10 mouse cellular contexts compared by ENCODE assay signal in the genomic region with DNA sequence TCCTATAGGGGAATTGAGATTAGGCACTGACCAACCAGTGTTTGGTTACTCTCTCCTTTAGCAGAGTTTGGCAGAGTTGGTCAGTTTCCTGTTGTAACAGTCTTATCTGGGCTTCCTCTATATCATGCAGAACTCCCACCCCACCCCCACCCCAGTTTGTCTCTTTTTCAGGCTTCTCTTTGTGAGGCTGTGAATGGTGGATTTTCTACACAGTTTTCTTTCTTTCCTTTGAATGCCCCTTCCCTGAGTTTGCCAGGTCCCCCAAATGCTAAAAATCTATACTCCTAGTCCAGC.
DNase-seq lines count a peak whose midpoint lies in the region; ATAC-seq and TF ChIP-seq lines count a peak whose summit lies in the region.
"Had no signal": no experiment of that assay in that cellular context is flagged by ENCODE, and none has a peak within 500 bp of the region (broad histone marks: within the 10 kb centered on the region; RNA-seq: fewer than 3 reads in every experiment).

No protein-coding gene starts in this region.

- H3K9ac ChIP-seq in heart, embryonic 12.5 days, result no peak overlapping the region
- H3K9ac ChIP-seq in lung, embryonic 14.5 days, result no peak overlapping the region
- no peak overlapping the region for H3K9ac ChIP-seq in embryonic facial prominence, embryonic 13.5 days
- no peak overlapping the region for H3K9ac ChIP-seq in stomach, embryonic 14.5 days (replicated peaks; ENCODE audit: low read depth, low read length)

- ATAC-seq in heart, embryonic 12.5 days (ENCODE audit: insufficient number of reproducible peaks, low FRiP score), result peak; percentile 17; the same call in 1 of the 2 replicates
- peak; percentile 45 for ATAC-seq in lung, embryonic 14.5 days (ENCODE audit: insufficient read depth)
- no peak for ATAC-seq in embryonic facial prominence, embryonic 13.5 days (ENCODE audit: insufficient number of reproducible peaks, insufficient read depth, low FRiP score, low TSS enrichment, low read depth)
- peak; percentile 1; the same call in 1 of the 2 replicates for ATAC-seq in stomach, embryonic 14.5 days (ENCODE audit: insufficient number of reproducible peaks, insufficient read depth, low FRiP score, low read depth)

- no peak for DNase-seq in heart, adult 18-20 months
- DNase-seq in lung, embryonic 14.5 days, result peak; percentile 44
- DNase-seq in lung, postnatal 10 days, result no peak
- no peak for DNase-seq in adipocyte (ENCODE audit: low spot score)
- no peak for DNase-seq in cerebellum, adult 9-10 months
- DNase-seq: cerebellum, postnatal 14 days; spleen, adult 18-20 months had no signal

- H3K4me2 ChIP-seq in heart, embryonic 12.5 days, result 0 out of 2 replicates have a peak overlapping the region, but pooled peaks have one; percentile 18
- H3K4me2 ChIP-seq in lung, embryonic 14.5 days, result peak overlapping the region; percentile 30
- no peak overlapping the region for H3K4me2 ChIP-seq in embryonic facial prominence, embryonic 13.5 days
- H3K4me2 ChIP-seq in stomach, embryonic 14.5 days (replicated peaks; ENCODE audit: low read depth, low read length), result no peak overlapping the region

- peaks cover 28% of the 10 kb centered on the region for H3K4me1 ChIP-seq in heart, embryonic 12.5 days (replicated peaks)
- peaks cover 61% of the 10 kb centered on the region for H3K4me1 ChIP-seq in lung, embryonic 14.5 days (ENCODE audit: insufficient read depth)
- H3K4me1 ChIP-seq in embryonic facial prominence, embryonic 13.5 days, result peaks cover 36% of the 10 kb centered on the region
- H3K4me1 ChIP-seq in stomach, embryonic 14.5 days (ENCODE audit: control insufficient read depth, insufficient read depth, low read length), result peaks cover 50% of the 10 kb centered on the region

- H3K4me3 ChIP-seq in heart, embryonic 12.5 days, result no peak overlapping the region
- H3K4me3 ChIP-seq in lung, embryonic 14.5 days (ENCODE audit: low read depth, low read length), result no peak overlapping the region
- H3K4me3 ChIP-seq in embryonic facial prominence, embryonic 13.5 days, result no peak overlapping the region
- H3K4me3 ChIP-seq in stomach, embryonic 14.5 days (ENCODE audit: low read depth, low read length), result no peak overlapping the region

- H3K36me3 ChIP-seq in heart, embryonic 12.5 days, result no peaks in the 10 kb centered on the region
- no peaks in the 10 kb centered on the region for H3K36me3 ChIP-seq in lung, embryonic 14.5 days (ENCODE audit: insufficient read depth)
- H3K36me3 ChIP-seq in embryonic facial prominence, embryonic 13.5 days, result no peaks in the 10 kb centered on the region
- H3K36me3 ChIP-seq in stomach, embryonic 14.5 days (ENCODE audit: control insufficient read depth, insufficient read depth, low read length), result no peaks in the 10 kb centered on the region

- H3K27ac ChIP-seq in heart, embryonic 12.5 days (ENCODE audit: poor library complexity, severe bottlenecking), result no peak overlapping the region
- H3K27ac ChIP-seq in lung, embryonic 14.5 days (ENCODE audit: low read depth), result peak overlapping the region; percentile 88
- H3K27ac ChIP-seq in embryonic facial prominence, embryonic 13.5 days, result peak overlapping the region; percentile 48
- peak overlapping the region; percentile 85; the same call in 1 of the 2 replicates for H3K27ac ChIP-seq in stomach, embryonic 14.5 days (ENCODE audit: low read length)

- H3K9me3 ChIP-seq in heart, embryonic 12.5 days (replicated peaks), result no peaks in the 10 kb centered on the region
- no peaks in the 10 kb centered on the region for H3K9me3 ChIP-seq in lung, embryonic 14.5 days (ENCODE audit: low read depth, low read length)
- no peaks in the 10 kb centered on the region for H3K9me3 ChIP-seq in embryonic facial prominence, embryonic 13.5 days
- no peaks in the 10 kb centered on the region for H3K9me3 ChIP-seq in stomach, embryonic 14.5 days (ENCODE audit: control insufficient read depth, low read depth, low read length)

- no peak for TF ChIP-seq CTCF in lung, embryonic 14.5 days (IDR thresholded peaks at IDR 0.05; ENCODE audit: low read depth)

- no peaks in the 10 kb centered on the region for H3K27me3 ChIP-seq in heart, embryonic 12.5 days (replicated peaks)
- H3K27me3 ChIP-seq in lung, embryonic 14.5 days (ENCODE audit: insufficient read depth, low read length), result no peaks in the 10 kb centered on the region
- no peaks in the 10 kb centered on the region for H3K27me3 ChIP-seq in embryonic facial prominence, embryonic 13.5 days
- H3K27me3 ChIP-seq in stomach, embryonic 14.5 days (ENCODE audit: control insufficient read depth, insufficient read depth, low read length), result no peaks in the 10 kb centered on the region

Comparison
In these comparisons a context has a peak if more than half of its experiments do, and no peak if none do; other contexts are left out.
1. H3K4me2 ChIP-seq: peak in heart, embryonic 12.5 days (single experiment) and lung, embryonic 14.5 days (single experiment); none in embryonic facial prominence, embryonic 13.5 days (single experiment) and stomach, embryonic 14.5 days (single experiment).